Mouse (Mus musculus): ENCODE data around the gene Ngdn.
A peak's percentile ranks its signal among the peaks of the same experiment; 100 is the strongest.
"Not testable (repeated sequence)": the region's sequence is repeated elsewhere in the genome, so short reads cannot be mapped to it uniquely, and the experiment has no call there.

Ngdn gene

DNA sequence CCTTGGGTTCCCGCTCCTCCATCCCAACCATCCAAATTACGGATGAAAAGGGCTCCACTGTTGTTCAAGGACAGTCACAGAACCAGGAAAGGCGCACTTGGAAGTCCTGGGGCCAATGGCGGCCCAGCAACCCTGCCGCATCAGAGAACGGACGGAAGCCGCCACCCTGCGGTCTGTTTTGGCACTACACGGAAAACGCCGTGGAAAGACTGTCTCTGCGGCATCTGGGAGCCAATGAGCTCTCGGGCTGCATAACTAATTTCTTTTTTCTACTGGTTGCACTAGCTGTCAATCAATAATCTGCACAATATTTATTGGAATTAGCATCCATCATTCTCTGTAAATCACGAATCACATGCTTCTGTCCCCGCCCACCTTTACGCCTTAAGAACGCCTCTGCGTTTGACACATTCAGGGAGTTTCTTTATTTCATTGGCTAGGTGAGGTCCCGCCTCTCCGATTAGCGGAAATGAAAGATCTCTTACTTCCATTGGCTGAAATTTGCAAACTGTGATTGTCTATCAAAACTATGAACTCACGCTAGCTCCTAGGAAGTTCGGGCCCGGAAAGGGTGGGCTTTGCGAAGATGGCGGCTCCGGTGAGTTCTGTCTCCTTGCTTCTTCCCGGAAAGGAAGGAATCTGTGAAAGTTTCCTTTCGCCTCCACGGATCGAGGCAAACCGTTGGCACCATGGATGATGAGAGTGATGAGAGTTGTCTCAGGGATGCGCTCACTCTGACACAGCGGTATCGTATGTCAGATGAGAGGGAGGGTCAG is at the start of gene Ngdn:
Ngdn (plus strand) TSS at position 464 of the 776 bp plus-strand sequence.
- DNase-seq (ENCODE audit: low spot score in 2 of 2), result peak; percentile 98

DNA sequence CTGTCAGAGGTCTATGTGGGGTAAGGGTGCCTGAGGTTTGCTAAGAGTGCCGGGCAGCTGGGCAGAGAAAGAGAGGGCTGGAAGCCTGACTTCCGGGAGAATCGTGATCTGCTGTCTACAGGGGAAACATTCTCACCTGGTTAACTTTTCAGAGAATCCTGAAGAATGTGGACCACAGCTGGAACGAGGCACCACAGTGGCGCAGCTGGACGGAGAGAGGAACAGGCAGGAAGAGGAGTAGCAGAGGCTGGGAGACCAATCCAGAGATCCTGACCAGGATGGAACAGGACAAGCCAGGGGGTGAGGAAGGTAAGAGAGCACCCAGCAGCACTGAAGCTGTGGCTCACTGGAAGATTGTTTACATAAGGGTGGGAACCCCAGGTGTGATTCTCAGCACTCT is 49.6 kb upstream of the Ngdn start:
- DNase-seq (ENCODE audit: low spot score in 2 of 2), result no peak

DNA sequence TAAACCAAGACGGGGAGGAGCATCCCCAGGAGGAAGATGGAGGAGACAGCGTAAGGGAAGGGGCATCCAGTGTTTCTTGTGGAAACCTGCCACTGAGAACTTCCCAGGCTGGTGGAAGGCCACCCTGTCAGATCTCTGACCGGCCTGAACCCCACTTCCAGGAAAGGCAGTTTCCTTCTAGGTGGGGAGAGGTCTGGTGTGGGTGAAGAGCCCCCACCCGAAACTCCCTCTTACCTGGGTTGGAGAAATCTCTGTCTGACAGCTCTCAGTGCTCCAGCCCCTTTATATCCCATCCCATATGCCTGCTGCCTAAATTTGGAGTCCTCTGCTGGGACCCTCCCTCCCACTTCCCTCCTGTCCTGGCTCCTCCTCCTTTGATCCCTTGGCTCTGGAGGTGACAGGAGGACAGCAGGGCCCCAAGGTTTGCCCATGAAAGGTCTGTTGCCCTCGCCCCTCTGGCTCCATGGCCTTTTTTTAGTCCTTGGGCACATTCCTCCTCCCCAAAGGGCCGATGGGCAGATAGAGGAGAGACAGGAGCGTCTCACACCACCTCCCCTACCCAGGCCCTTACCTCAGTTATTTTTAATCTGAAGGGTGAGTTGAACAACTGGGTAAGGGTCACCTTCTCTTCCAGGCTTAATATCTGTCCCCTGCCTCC is 48.8 kb upstream of the Ngdn start, which contains the start of gene Myh6:
Myh6 (minus strand) TSS at position 608 of the 658 bp plus-strand sequence.
- DNase-seq (ENCODE audit: low spot score in 2 of 2), result no peak

DNA sequence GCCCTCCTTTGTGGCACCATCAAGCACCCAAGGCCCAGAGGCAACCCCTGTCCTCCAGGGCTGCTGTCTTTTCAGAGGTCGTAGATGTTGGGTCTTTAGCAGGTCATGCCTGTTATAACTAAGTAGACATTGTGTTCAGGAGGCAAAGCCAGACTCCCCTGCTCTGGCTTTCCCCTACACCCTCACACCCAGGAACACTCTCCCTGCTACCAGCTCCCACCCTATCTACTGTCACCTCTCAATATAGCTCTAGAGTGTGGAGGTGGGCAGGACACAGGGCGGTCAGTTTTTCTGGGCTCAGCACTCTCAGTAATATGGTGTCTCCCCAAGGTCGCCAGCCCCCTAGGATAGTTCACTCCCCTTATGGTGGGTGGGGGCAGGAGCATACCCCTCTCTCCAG is 47.4 kb upstream of the Ngdn start:
- no peak for DNase-seq (ENCODE audit: low spot score in 2 of 2)

DNA sequence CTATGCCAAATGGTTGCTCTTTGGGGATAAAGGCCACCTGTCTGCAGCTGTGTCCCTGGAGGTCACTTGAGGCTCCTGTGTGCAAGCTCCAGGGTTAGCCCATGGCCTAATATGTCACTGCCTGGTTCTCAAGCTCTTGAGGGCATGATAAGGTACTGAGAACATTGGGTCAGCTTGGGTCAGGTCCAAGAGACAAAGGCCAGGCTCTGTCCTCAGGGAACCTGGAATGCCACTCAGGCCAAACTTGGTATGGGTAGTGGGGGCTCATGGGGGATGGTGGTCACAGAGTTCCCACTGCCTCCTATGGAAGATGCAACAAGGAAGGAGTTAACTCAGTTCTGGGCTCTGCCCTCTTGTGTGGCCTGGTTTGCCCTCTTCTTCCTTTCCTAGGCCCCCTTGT is 46.9 kb upstream of the Ngdn start:
- DNase-seq (ENCODE audit: low spot score in 2 of 2), result no peak

DNA sequence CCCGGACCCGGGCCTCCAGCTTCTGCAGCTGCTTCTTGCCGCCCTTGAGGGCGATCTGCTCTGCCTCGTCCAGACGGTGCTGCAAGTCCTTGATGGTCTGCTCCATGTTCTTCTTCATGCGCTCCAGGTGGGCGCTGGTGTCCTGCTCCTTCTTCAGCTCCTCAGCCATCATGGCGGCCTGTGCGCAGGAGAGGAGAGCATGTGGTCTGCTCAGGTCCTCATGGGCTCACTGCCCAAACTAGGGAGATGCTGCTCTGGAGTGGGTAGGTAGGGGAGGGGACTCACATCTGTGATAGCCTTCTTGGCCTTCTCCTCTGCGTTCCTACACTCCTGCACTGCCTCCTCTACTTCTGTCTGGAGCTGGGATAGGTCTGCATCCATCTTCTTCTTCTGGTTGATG is 42.5 kb upstream of the Ngdn start:
- DNase-seq (ENCODE audit: low spot score in 2 of 2), result not testable (repeated sequence)

DNA sequence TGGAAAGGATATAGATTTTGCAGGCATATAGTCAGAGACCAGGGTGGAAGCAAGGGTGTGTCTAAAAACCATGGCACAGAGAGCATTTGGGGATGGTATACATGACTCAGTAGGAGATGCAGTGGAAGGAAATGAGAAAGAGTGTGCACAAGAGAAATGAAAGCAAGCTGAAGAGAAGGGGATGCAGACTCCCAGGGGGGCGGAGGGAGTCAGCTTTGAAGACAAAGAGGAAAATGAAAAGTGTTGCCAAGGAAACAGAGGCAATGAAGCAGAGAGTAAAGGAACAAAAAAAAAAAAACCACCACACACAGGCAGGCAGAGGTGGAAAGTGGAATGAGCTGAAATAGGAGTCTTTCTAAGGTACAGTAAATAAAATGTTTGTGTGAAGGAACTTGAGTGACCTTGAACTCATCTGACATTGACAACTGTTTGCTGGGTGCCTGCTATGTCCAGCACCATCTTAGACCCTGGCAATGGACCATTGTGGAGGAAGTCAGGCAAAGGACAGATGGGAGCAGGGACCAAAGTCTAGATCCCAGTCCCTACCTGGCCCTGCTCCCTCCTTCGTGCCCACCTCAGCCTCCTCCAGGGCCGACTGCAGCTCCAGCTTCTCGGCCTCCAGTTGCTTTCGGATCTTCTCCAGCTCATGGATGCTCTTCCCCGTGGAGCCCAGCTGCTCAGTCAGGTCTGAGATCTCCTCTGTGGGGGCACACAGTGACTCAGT is 41.0 kb upstream of the Ngdn start:
- DNase-seq (ENCODE audit: low spot score in 2 of 2), result no peak

DNA sequence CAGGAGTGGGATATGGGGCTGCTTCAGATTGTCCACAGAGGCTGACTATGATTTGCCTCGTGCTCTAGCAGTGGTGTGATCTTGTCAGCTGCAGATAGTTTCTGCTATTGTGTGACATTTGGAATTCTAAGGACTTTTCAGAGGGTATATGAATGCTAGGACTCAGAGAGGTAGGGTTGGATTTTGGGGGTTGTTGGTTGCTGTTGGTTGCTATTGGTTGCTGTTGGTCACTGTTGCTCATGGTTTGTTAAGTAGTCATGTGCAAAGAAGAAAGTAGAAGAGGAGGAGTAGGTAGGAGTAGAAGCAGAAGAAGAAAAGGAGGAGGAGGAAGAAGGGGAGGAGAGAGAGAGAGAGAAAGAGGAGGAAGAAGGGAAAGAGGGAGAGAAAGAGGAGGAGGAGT is 38.6 kb upstream of the Ngdn start, which contains the start of gene Gm17428:
Gm17428 (plus strand) TSS at position 301 of the 400 bp plus-strand sequence.
- no peak for DNase-seq (ENCODE audit: low spot score in 2 of 2)

DNA sequence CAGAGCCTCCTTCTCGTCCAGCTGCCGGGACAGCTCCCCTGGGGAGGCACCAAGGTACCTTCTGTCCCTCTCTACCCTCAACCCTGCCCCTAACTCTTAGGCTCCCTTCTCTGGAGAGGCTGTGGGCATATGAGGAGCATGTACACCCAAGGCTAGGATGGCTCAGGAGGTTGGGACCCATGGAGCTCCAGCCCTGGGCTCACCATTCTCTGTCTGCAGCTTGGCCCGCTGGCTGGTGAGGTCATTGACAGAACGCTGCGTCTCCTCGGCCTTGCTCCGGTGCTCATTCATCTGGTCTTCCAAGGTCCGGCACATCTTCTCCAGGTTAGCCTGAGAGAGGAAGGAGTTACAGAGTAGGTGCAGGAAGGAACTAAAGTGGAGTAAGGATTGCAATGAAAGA is 36.6 kb upstream of the Ngdn start:
- no peak for DNase-seq (ENCODE audit: low spot score in 2 of 2)

DNA sequence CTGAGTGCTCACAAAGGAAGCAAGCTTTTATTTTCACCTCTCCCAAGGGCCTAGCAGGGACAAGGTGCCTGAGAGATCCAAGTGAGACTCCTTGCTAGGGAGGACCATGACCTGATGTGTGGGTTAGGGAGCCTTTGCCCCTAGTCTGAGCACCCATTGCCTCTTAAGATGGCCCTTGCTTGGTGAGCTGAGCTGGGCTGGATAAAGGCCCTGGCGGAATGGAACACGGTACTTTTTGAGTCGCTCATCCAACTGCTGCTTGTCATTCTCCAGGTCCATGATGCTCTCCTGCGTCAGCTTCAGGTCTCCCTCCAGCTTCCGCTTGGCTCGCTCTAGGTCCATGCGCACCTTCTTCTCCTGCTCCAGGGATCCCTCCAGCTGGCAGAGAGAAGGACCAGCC is 33.3 kb upstream of the Ngdn start:
- DNase-seq (ENCODE audit: low spot score in 2 of 2), result no peak

DNA sequence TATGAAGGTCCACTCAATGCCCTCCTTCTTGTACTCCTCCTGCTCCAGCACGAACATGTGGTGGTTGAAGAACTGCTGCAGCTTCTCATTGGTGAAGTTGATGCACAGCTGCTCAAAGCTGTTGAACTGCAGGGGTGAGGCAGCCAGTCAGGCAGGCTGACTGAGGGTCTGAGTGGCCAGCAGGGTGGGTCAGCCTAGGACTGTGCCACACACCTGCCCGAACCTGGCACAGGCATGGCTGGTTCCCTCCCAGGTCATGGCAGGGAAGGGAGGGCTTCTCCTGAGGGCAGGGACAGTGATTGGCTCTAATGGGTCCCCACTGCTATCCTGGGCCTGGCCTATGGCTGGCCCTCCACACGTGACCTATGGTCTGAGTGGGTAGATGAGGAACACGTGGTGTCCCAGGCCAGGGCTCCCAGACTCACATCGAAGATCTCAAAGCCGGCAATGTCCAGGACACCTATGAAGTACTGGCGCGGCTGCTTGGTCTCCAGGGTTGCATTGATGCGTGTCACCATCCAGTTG is 26.8 kb upstream of the Ngdn start:
- DNase-seq (ENCODE audit: low spot score in 2 of 2), result not testable (repeated sequence)

DNA sequence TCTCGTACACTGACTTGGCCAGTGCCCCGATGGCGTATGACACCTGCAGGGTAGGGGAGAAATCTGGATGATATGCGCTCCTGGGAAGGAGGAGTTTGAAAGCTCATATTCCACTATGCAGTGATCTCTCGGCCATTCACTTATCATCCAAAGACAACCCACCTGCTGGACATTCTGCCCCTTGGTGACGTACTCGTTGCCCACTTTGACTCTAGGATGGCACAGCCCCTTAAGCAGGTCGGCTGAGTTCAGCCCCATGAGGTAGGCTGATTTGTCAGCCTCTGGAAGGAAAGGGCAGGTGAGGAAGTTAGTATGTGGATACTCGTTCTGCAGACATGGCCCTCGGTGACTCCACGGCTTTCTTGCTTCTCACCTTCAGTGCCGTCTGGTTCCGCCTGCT is 26.4 kb upstream of the Ngdn start:
- DNase-seq (ENCODE audit: low spot score in 2 of 2), result no peak

DNA sequence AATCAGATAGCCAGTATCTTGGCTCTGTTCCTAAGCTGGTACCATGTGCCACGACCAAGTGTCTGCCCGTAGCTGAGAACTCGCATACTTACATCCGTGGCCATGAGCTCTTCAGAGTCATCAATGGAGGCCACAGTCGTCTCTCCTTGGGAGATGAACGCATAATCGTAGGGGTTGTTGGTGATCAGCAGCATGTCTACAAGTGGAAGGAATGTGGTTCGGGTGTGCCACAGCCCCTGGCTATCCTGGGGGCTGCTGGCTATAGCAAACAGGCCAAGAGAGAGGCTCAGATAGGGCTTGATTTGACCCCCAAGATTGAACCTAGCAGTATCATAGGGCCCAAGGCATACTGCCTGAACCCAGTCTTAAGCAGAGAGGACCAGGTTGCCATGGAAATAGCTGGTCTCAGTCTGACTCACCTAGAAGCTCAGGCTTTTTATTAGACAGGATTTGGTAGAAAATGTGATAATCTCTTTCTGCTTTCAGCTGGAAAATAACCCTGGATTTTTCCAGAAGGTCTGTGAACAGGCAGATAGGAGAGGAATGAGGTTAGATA is 25.3 kb upstream of the Ngdn start:
- no peak for DNase-seq (ENCODE audit: low spot score in 2 of 2)

DNA sequence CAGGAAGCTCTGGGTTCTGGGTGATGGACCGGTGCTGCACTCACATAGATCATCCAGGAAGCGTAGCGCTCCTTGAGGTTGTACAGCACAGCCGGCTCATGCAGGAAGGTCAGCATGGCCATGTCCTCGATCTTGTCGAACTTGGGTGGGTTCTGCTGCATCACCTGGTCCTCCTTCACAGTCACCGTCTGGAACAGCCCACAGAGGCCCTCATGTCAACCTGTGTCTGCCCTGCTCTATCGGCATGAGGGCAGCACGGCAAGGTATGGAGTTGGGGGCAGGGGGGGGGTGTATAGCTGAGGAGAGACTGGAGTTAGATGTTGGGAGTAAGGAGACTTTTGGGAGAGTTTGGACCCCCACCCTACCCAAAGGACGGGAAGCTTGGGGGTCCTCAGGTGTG is 23.1 kb upstream of the Ngdn start:
- DNase-seq (ENCODE audit: low spot score in 2 of 2), result no peak

DNA sequence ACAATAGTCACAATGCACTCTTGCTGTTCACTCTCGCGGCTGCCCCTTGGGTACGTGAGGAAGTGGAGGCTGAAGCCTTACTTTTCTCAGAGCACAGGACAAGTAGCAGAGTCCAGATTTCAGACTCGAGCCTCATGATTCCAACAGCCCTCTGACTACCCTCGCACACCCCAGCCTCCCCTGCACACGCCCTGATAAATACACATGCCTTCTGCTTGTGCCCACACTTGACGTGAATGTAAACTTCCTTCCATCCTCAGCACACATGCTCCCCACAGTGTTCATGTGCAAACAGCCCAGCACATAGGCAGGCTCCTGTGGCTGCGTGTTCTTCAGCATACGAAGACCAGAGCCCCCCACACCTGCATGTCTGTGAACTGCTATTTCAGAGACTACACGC is 21.6 kb upstream of the Ngdn start:
- peak in 1 of 2 experiments; percentile 2 for DNase-seq (ENCODE audit: low spot score in 2 of 2)

DNA sequence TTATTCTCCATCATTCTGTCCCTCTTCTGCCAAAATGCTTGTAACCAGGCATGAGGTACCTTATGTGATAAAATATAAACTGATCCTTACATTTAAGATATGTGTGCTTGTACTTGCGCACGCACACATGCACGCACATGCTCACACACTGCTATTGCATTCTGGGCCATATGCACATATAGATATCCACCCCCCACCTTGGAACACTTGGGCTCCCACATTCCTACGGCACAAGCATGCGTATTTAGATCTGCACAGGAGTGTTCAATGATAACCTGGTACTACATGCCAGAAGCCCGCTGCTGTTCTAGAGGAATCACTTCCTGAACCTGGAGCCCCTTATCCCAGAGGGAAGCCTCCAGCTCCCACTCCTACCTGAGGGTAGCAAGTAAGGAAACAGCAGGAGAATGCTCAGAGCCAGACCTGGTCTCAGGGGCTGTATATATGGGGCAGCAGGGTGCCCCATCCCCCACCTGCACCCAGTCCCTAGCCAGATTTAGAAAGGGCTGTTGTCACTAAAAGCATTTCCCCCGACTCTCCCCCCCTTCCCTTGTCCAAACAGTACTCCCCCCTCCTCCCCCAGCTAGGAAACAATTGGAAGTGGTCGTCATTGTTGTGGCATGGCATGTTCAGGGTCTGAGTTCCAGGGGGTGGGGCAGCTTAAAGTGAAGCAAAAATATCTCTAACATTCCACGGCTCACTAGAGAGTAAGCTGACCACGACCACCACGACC is 21.0 kb upstream of the Ngdn start, which contains the start of gene Myh7:
Myh7 (minus strand) TSS at position 491 of the 733 bp plus-strand sequence.
- DNase-seq (ENCODE audit: low spot score in 2 of 2), result no peak

DNA sequence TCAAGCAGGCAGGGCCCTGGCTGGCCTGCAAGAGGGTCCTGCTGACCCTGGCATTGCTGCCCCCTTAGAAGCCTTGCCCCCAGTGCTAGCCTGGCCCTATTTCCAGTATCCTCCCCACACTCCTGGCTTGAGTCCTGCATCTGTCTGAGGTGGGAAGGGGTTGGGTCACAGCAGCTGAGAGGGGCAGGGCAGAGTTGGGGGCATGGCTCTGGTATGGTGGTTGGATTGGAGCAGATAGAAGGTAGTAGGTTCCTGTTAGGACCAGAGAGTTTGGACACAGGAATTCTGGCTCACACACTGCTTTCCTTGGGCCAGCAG is 20.4 kb upstream of the Ngdn start:
- no peak for DNase-seq (ENCODE audit: low spot score in 2 of 2)

DNA sequence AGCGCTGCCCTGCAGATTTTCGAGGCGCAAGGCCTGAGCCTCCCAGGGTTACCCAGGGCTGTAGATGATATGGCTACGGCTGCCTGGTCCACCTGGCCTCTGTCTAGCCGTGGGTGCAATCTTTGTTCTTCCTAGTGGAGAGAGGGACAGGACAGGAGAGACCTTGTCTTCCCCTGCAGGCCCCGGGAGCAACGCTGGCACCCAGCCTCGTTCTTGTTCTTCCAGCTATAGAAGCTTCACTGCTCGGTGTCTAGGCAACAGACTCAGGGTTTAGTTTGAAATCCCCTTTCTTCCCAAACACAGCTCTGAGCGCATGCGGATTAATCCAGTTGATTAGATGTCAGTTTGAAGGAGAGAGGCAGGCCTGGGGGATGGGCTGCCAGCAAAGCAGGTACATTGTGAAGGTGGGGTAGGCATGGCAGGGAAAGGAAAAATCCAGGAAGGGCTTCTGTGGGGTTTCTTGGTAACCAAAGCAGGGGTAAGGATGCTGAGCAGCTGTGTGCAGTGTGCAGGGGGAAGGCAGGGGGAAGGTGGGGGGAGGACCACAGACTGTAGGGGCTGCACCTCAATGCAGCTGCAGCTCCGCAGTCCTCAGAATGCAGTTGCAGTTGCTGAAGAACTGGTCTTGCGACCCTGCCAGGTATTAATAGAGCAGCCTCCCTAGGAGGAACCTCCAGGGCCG is 19.7 kb upstream of the Ngdn start:
- DNase-seq (ENCODE audit: low spot score in 2 of 2), result no peak

DNA sequence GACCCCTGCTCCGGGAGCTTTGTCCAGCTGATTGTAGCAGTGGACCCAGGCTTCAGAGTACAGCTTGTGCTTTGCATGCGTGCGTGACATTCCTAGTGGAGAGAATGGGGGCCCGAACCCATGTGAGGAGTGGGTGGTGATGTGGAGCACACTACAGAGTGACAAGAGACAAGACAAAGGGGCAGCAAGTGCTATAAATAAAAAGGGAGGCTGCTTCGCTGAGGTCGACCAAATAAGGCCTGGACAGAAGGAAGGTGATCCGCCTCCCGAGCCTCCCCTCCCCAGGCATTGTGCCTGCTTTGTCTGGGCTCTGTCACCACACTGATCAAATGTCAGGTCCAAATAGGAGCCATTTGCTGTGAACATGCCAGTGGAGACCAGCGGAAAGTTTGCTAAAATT is 18.5 kb upstream of the Ngdn start:
- DNase-seq (ENCODE audit: low spot score in 2 of 2), result no peak

DNA sequence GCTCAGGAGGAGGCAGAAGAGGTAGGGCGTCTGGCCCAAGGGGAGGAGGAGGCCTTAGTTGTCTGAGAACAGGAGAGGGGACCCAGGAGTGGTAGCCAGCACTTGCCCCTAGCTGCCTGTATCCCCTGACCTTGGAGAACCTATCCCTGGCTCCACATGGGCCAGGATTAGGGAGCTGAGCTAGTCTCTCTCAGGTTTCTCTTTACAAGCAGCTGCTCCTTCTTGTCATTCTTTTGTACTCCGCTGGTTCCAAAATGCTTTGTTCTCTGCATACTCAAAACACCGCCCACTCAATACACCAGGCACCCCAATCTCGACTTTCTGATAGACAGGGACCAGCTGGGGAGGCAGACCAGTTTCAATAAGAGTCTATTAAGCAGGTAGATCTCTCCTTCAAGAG is 18.0 kb upstream of the Ngdn start:
- no peak for DNase-seq (ENCODE audit: low spot score in 2 of 2)

DNA sequence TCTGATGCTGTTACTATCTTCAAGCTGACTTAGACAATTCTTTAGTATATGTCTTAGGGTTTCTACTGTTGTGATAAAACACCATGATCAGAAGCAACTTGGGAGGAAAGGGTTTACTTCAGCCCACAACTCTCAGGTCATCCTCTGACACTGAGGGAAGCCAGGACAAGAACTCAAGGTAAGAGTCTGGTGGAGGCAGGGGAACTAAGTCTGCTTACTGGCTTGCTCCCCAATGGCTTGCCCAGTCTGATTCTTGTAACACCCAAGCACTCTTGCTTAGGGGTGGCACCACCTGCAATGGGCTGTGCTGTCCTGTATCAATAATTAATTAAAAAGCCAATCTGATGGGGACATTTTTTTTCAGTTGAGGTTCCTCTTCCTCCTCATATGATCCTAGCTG is 16.6 kb upstream of the Ngdn start:
- DNase-seq (ENCODE audit: low spot score in 2 of 2), result no peak

Data from urinary bladder, postnatal 36 days (tissue).